Mouse (Mus musculus): ENCODE results near the gene Prkacb.

DNA sequence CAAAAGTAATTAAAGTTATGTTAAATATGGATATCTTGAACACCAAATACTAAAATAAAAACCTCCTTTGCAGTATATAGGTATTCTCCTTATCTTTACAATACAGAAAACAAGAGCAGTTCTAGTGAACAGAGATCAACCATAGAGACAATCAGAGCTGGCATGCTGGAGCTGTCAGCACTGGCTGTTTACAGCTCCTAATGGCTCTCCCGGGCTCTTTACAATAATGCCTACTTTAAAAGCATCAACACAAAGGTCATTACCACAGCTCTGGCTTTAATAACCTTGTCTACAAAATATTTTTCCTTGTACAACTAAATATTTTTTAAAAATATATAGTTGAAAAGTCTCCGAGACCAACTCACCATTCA lies 43.2 kb downstream of the Prkacb start:
- no peak for TF ChIP-seq POLR2A (IDR thresholded peaks at IDR 0.05; ENCODE audit: low read depth, low read length)
- TF ChIP-seq CTCF (IDR thresholded peaks at IDR 0.05; ENCODE audit: extremely low read depth, insufficient read depth, insufficient read length, insufficient replicate concordance): no peak

Measured in spleen, adult 2 months (tissue).